Mouse (Mus musculus) liver, embryonic 11.5 days (tissue): Measurements from ENCODE around the gene Kbtbd4. TPM values are rescaled to one million over a fixed set of nuclear protein-coding genes. Genes with fewer than 3 reads are reported as not detected.

Experiments
- ATAC-seq: fragments of 200-750 bp; cut with Nextera tagmentation; replicated peaks from 2 replicates; pipeline ENCODE4 v1.8.0; 2017; ENCODE audit warnings: moderate number of reproducible peaks, mild to moderate bottlenecking, moderate TSS enrichment, moderate library complexity; ENCODE audit not compliant: low FRiP score
- DNase-seq: peaks from one replicate; pipeline ENCODE4 v3.0.0-alpha.2; 2017; ENCODE audit warnings: low spot score
- H3K27ac ChIP-seq: fragments of 300-500 bp; sonication (generic); 2 replicates; pipeline ENCODE4 v1.5.1; 2014; ENCODE audit warnings: mild to moderate bottlenecking, low read depth, low read length, control low read depth
- H3K27me3 ChIP-seq: fragments of 300-500 bp; sonication (generic); replicated peaks from 2 replicates; pipeline ENCODE4 v1.6.1; 2014; ENCODE audit warnings: low read length, mixed read lengths; ENCODE audit not compliant: control insufficient read depth, insufficient read depth
- H3K36me3 ChIP-seq: fragments of 300-500 bp; sonication (generic); 2 replicates; pipeline ENCODE4 v1.6.1; 2014; ENCODE audit warnings: mild to moderate bottlenecking, low read length, moderate library complexity, mixed read lengths; ENCODE audit not compliant: control insufficient read depth, insufficient read depth
- H3K4me1 ChIP-seq: fragments of 300-500 bp; sonication (generic); replicated peaks from 2 replicates; pipeline ENCODE4 v1.6.1; 2014; ENCODE audit warnings: low read length, mixed read lengths; ENCODE audit not compliant: control insufficient read depth, insufficient read depth
- H3K4me2 ChIP-seq: fragments of 300-500 bp; sonication (generic); 2 replicates; pipeline ENCODE4 v1.6.1; 2014; ENCODE audit warnings: mild to moderate bottlenecking, control low read depth, moderate library complexity
- H3K4me3 ChIP-seq: fragments of 300-500 bp; sonication (generic); 2 replicates; pipeline ENCODE4 v1.5.1; 2014; ENCODE audit warnings: low read depth, low read length, control low read depth
- H3K9ac ChIP-seq: fragments of 300-500 bp; sonication (generic); 2 replicates; pipeline ENCODE4 v1.6.1; 2014; ENCODE audit warnings: low read depth, low read length, control low read depth
- H3K9me3 ChIP-seq: fragments of 300-500 bp; sonication (generic); 2 replicates; pipeline ENCODE4 v1.6.1; 2016; ENCODE audit warnings: low read length, inconsistent platforms, mixed read lengths; ENCODE audit not compliant: control insufficient read depth
- WGBS: fragments of 180-500 bp; shearing (Covaris S2); extraction: QIAGEN DNeasy Blood & Tissue Kit; methylation state at CpG from one replicate; pipeline ENCODE4 v1.1.7; 2014; 5-methylcytosine and 5-hydroxymethylcytosine counted together
- polyA plus RNA-seq: library from polyadenylated mRNA; unstranded; fragments of >200 nt; fragmentation: Nextera tagmentation; extraction: Ambion mirVana; gene quantifications from 2 replicates; pipeline ENCODE4 v1.2.1, GENCODE M21; 2014

The Kbtbd4 gene
- polyA plus RNA-seq, 1 experiment from 2014 or later, result 34.4 TPM

GRCm38 (mm10) chr2:90877584-90878259 lies 26.8 kb upstream of the Kbtbd4 start:
- no peak overlapping the region for H3K4me2 ChIP-seq
- DNase-seq, result no peak
- H3K9ac ChIP-seq, result no peak overlapping the region
- H3K27ac ChIP-seq, result no peak overlapping the region
- ATAC-seq, result no peak
- no peaks in the 10 kb centered on the region for H3K9me3 ChIP-seq
- WGBS, result 60% methylated on average over 4 of the region's 5 CpGs
- H3K4me3 ChIP-seq, result no peak overlapping the region
- H3K36me3 ChIP-seq, result no peaks in the 10 kb centered on the region
- H3K27me3 ChIP-seq, result peaks cover 5% of the 10 kb centered on the region
- H3K4me1 ChIP-seq, result peaks cover 7% of the 10 kb centered on the region; the same call in 1 of the 2 replicates

GRCm38 (mm10) chr2:90879419-90879818 lies 25.1 kb upstream of the Kbtbd4 start:
- Histone ChIP-seq H3K4me2 (no peak overlapping the region), H3K27me3 (peaks cover 16% of the 10 kb centered on the region), H3K4me1 (peaks cover 7% of the 10 kb centered on the region; the same call in 1 of the 2 replicates), H3K9me3 (no peaks in the 10 kb centered on the region), H3K4me3 (no peak overlapping the region), H3K27ac (no peak overlapping the region), H3K36me3 (no peaks in the 10 kb centered on the region), H3K9ac (no peak overlapping the region)
- ATAC-seq (no peak), DNase-seq (no peak)

- ATAC-seq (no peak), DNase-seq (no peak)
- H3K4me2 ChIP-seq, result no peak overlapping the region
- H3K4me3 ChIP-seq, result no peak overlapping the region
- H3K9me3 ChIP-seq, result no peaks in the 10 kb centered on the region
- no peak overlapping the region for H3K9ac ChIP-seq
- H3K27ac ChIP-seq, result no peak overlapping the region
- 24% methylated on average over 6 of the region's 6 CpGs for WGBS
- H3K4me1 ChIP-seq, result peaks cover 7% of the 10 kb centered on the region; the same call in 1 of the 2 replicates
- peaks cover 24% of the 10 kb centered on the region for H3K27me3 ChIP-seq
- H3K36me3 ChIP-seq, result no peaks in the 10 kb centered on the region
These were observed 24.3 kb upstream of the Kbtbd4 start for GRCm38 (mm10) chr2:90880144-90880785.

- WGBS, result 63% methylated on average over 2 of the region's 2 CpGs
- ATAC-seq, result no peak
These were observed 22.7 kb upstream of the Kbtbd4 start for GRCm38 (mm10) chr2:90881824-90882223.

GRCm38 (mm10) chr2:90885218-90886041 lies 19.1 kb upstream of the Kbtbd4 start, which contains the start of gene C1qtnf4:
TSS of gene C1qtnf4 (plus strand) at chr2:90885860.
- no peaks in the 10 kb centered on the region for H3K36me3 ChIP-seq
- no peaks in the 10 kb centered on the region for H3K9me3 ChIP-seq
- DNase-seq (no peak), ATAC-seq (no peak)
- peak within 1 kb of the TSS; percentile 50 for H3K9ac ChIP-seq
- no peak within 1 kb of the TSS for H3K27ac ChIP-seq
- peak within 1 kb of the TSS; percentile 88 for H3K4me2 ChIP-seq
- peaks cover 16% of the 10 kb centered on the region for H3K4me1 ChIP-seq
- 3% methylated on average over 45 of the region's 45 CpGs for WGBS
- peak within 1 kb of the TSS; percentile 55 for H3K4me3 ChIP-seq
- H3K27me3 ChIP-seq, result peaks cover 75% of the 10 kb centered on the region

More at GRCm38 (mm10) chr2:90881824-90882223, 22.7 kb upstream of the Kbtbd4 start:
- H3K4me3 ChIP-seq, result no peak overlapping the region
- DNase-seq, result no peak
- H3K4me2 ChIP-seq, result no peak overlapping the region
- H3K4me1 ChIP-seq, result peaks cover 15% of the 10 kb centered on the region
- no peaks in the 10 kb centered on the region for H3K9me3 ChIP-seq
- H3K9ac ChIP-seq, result no peak overlapping the region
- H3K27ac ChIP-seq, result no peak overlapping the region
- H3K27me3 ChIP-seq, result peaks cover 40% of the 10 kb centered on the region
- no peaks in the 10 kb centered on the region for H3K36me3 ChIP-seq

GRCm38 (mm10) chr2:90886436-90886835 lies 18.1 kb upstream of the Kbtbd4 start:
- H3K4me2 ChIP-seq, result peak overlapping the region; percentile 88
- ATAC-seq (no peak), DNase-seq (no peak)
- no peak overlapping the region for H3K4me3 ChIP-seq
- peaks cover 70% of the 10 kb centered on the region for H3K27me3 ChIP-seq
- H3K36me3 ChIP-seq, result no peaks in the 10 kb centered on the region
- WGBS, result 46% methylated on average over 6 of the region's 6 CpGs
- no peaks in the 10 kb centered on the region for H3K9me3 ChIP-seq
- H3K9ac ChIP-seq, result no peak overlapping the region
- no peak overlapping the region for H3K27ac ChIP-seq
- peaks cover 16% of the 10 kb centered on the region for H3K4me1 ChIP-seq

- 65% methylated on average over 5 of the region's 5 CpGs for WGBS
- no peak for ATAC-seq
- no peak overlapping the region for H3K9ac ChIP-seq
- DNase-seq, result no peak
- peaks cover 70% of the 10 kb centered on the region for H3K27me3 ChIP-seq
- H3K4me3 ChIP-seq, result no peak overlapping the region
- H3K9me3 ChIP-seq, result no peaks in the 10 kb centered on the region
- H3K4me2 ChIP-seq, result no peak overlapping the region
- peaks cover 20% of the 10 kb centered on the region for H3K4me1 ChIP-seq
- no peak overlapping the region for H3K27ac ChIP-seq
- H3K36me3 ChIP-seq, result no peaks in the 10 kb centered on the region
These were observed 16.9 kb upstream of the Kbtbd4 start for GRCm38 (mm10) chr2:90887627-90888026.
